Mouse (Mus musculus) liver, adult (tissue): ENCODE measurements around the gene Tcf7.

ENCODE experiments used
- GATA4 ChIP-seq: IDR thresholded peaks from 2 replicates; pipeline ENCODE4 v1.6.1; 2014; ENCODE audit warnings: mild to moderate bottlenecking, low read length; ENCODE audit not compliant: insufficient replicate concordance

Tcf7 gene

GRCm38 (mm10) chr11:52276961-52277391 is 5.8 kb downstream of the Tcf7 start:
- TF ChIP-seq GATA4, result no peak

- TF ChIP-seq GATA4, result no peak
Observed at GRCm38 (mm10) chr11:52275774-52276555, 6.8 kb downstream of the Tcf7 start.

DNA sequence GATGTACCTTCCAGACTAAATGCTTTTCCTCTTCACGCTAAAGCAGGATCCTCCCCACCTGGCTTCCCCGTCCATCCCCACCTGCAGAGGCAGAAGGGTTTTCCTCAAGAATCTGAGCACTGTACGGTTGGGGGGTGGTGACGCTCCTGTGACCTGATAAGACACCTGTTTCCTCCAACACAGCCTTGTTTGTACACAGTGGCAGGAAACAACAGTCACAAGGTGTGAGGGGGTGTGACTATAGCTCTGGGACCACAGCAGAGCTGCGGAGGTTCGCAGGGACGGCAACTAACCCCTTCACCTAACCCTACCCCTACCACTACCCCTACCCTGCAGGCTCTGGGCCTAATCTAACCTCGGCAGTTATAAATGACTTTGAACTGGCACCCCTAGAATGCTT is 7.4 kb downstream of the Tcf7 start:
- TF ChIP-seq GATA4, result no peak

- no peak for TF ChIP-seq GATA4
Observed at GRCm38 (mm10) chr11:52274456-52275112, 8.2 kb downstream of the Tcf7 start.

GRCm38 (mm10) chr11:52273942-52274330 is 8.9 kb downstream of the Tcf7 start:
- no peak for TF ChIP-seq GATA4

DNA sequence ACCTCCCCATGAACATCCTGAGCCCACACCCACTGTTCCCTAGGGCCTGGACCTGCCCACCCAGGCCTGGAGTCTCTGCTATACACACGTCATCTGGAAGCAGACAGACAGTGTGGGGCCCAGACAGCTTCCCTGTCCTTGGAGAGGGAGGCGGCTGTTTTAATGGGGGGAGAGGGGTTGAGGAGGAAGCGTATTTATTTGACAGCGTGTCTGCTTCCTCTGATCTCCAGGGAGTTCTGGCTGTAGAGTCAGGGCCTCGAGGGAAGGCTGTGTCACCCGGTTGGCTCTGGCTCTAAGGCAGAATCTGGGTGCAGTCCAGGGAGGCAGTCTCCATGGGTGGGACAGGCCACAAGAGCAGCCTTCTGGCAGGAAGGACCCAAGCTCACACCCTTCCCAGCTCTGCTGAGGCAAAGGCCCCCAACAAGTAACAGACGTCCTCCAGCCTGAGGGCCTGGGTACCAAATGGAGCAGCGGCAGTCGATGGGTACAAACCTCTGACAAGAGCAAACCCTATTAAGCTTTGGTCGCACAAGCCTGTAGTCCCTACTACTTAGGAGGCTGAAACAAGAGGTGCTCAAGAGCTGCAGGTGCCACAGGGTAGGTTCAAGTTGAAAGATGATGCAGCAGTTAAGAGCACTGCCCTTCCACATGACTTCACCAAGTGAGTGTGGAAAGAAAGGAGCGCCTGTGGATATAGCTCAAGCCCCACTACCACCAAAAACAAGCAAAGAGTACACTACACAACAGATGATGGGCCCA is 9.5 kb downstream of the Tcf7 start:
- TF ChIP-seq GATA4, result no peak

DNA sequence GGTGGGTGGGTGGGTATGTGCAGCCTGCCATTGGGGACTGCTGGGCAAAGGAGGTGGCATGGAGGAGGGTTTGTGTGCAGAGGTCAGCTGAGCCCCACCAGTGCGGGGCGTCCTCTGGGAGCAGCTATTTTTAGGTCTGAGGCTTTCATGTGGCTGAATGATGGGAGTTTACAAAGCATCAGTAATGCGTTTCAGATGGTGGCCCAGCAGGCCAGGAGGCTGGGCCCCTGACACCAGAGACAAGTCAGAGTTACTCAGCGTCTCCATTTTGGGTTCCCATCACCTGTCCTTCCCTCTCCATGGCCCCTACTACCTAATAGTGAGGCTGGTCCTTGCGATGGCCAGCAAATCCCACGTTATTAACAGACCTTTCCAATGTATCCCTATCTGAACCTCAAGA is 10.2 kb downstream of the Tcf7 start:
- TF ChIP-seq GATA4, result no peak

- no peak for TF ChIP-seq GATA4
Observed at GRCm38 (mm10) chr11:52271765-52272495, 10.9 kb downstream of the Tcf7 start.

DNA sequence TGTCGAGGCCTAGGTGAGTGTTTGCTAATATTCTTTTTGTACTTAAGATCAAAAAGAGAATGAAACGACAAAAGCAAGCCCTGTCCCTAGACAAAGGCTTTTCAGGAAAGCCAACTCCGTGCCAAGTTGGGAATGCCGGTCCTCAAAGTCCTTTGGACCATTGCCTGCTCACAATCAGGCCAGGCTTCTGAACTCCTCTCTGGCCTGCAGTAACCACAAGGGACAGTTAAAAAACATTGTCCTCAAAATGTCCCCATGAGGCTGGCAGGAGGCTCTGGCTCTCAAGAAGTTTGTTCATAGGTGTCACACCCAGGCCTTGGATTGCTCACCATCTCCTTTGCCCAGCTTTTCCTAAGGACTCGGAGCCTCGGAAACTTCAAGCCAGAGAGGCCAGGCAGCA is 13.0 kb downstream of the Tcf7 start:
- no peak for TF ChIP-seq GATA4

- TF ChIP-seq GATA4, result no peak
Observed at GRCm38 (mm10) chr11:52268104-52268835, 14.5 kb downstream of the Tcf7 start.

DNA sequence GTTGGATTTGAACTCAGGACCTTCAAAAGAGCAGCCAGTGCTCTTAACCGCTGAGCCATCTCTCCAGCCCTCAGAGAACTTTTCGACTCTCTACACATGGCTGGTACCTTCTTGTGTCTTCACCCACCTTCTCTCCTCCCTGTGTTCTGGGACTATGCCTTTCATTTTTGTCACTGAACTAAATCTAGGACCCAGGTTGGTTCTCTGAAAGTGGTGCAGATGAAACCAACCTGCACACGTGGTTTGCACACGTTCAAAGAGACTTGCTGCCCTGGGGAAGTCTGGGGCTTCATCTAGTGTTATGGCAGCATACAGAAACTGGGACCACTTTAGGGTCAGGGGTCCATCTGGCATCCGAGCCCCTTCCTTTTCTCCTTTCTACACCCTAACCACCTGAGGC is 15.5 kb downstream of the Tcf7 start:
- no peak for TF ChIP-seq GATA4

- TF ChIP-seq GATA4, result no peak
Observed at GRCm38 (mm10) chr11:52265616-52266307, 17.1 kb downstream of the Tcf7 start.

DNA sequence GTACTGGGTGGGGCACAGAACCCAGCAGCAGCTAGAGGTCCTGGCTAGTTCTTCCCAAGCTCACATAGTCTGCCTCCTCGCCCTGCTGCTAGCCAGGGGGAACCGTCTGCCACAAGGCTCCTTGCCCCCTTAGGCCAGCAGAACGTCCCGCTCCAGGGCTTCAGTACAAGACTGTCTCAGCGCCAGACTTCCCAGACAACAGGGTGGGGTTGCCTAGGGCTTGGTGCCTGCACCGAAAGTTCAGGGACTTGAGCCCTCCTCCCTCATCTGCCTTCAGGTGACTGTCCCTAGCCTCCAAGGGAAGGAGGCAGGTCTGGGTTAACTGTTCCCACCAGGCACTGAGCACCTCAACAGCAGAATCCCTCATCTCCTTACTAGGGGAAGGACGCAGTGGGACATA is 17.9 kb downstream of the Tcf7 start:
- no peak for TF ChIP-seq GATA4

DNA sequence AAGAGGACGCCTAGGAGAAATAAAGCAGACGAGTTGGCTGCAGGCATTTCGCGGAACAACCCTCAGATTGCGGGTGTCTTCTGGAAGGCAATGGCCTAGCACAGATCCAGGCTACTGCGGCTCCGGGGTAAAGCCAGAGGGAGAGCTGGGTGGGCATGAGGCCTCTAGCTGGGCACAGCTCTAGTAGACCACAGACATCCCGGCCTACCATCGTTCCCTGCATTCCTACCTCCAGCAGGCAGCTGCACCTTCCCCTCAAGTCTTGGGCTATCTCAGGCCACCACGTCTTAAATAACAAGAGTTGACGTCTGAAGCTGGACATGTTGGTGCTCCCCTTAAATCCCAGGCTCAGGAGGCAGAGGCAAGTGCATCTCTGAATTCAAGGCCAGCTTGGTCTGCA is 20.5 kb downstream of the Tcf7 start:
- no peak for TF ChIP-seq GATA4
